Mouse (Mus musculus) midbrain, embryonic 11.5 days (tissue): ENCODE results near the gene Olfml2a. TPM values are rescaled to one million over a fixed set of nuclear protein-coding genes. Genes with fewer than 3 reads are reported as not detected.

Experiments used
- ATAC-seq: fragments of 200-750 bp; cut with Nextera tagmentation; 2 replicates; pipeline ENCODE4 v1.8.0; 2017; ENCODE audit warnings: moderate TSS enrichment, moderate library complexity; ENCODE audit not compliant: low FRiP score
- DNase-seq: peaks from one replicate; pipeline ENCODE4 v3.0.0; 2015; ENCODE audit warnings: low spot score; ENCODE audit errors: missing footprints
- H3K27ac ChIP-seq: fragments of 300-500 bp; sonication (generic); 2 replicates; pipeline ENCODE4 v1.5.1; 2014; ENCODE audit warnings: low read depth, low read length
- H3K27me3 ChIP-seq: fragments of 300-500 bp; sonication (generic); 2 replicates; pipeline ENCODE4 v1.6.1; 2014; ENCODE audit warnings: mild to moderate bottlenecking, low read length, moderate library complexity, mixed read lengths; ENCODE audit not compliant: control insufficient read depth, insufficient read depth
- H3K36me3 ChIP-seq: fragments of 300-500 bp; sonication (generic); 2 replicates; pipeline ENCODE4 v1.6.1; 2014; ENCODE audit warnings: mild to moderate bottlenecking, low read length, moderate library complexity, mixed read lengths; ENCODE audit not compliant: control insufficient read depth, insufficient read depth
- H3K4me1 ChIP-seq: fragments of 300-500 bp; sonication (generic); 2 replicates; pipeline ENCODE4 v1.6.1; 2014; ENCODE audit warnings: low read length; ENCODE audit not compliant: control insufficient read depth, insufficient read depth
- H3K4me2 ChIP-seq: fragments of 300-500 bp; sonication (generic); 2 replicates; pipeline ENCODE4 v1.6.1; 2014; ENCODE audit warnings: mild to moderate bottlenecking, moderate library complexity
- H3K4me3 ChIP-seq: fragments of 300-500 bp; sonication (generic); 2 replicates; pipeline ENCODE4 v1.5.1; 2014; ENCODE audit warnings: low read depth, low read length
- H3K9ac ChIP-seq: fragments of 300-500 bp; sonication (generic); 2 replicates; pipeline ENCODE4 v1.6.1; 2014; ENCODE audit warnings: low read length
- H3K9me3 ChIP-seq: fragments of 300-500 bp; sonication (generic); 2 replicates; pipeline ENCODE4 v1.6.1; 2016; ENCODE audit warnings: low read length; ENCODE audit not compliant: control insufficient read depth
- WGBS: fragments of 180-500 bp; shearing (Covaris S2); extraction: QIAGEN DNeasy Blood & Tissue Kit; methylation state at CpG from one replicate; pipeline ENCODE4 v1.1.7; 2014; 5-methylcytosine and 5-hydroxymethylcytosine counted together
- polyA plus RNA-seq: library from polyadenylated mRNA; unstranded; fragments of >200 nt; fragmentation: Nextera tagmentation; extraction: Ambion mirVana; gene quantifications from 2 replicates; pipeline ENCODE4 v1.2.1, GENCODE M21; 2014

Olfml2a gene
- polyA plus RNA-seq, 1 experiment from 2014 or later, result 2.2 TPM

- Histone ChIP-seq H3K36me3 (no peaks in the 10 kb centered on the region), H3K27ac (no peak overlapping the region), H3K4me2 (no peak overlapping the region), H3K4me1 (peaks cover 9% of the 10 kb centered on the region), H3K9me3 (no peaks in the 10 kb centered on the region), H3K4me3 (no peak overlapping the region), H3K27me3 (peaks cover 5% of the 10 kb centered on the region; the same call in 1 of the 2 replicates), H3K9ac (no peak overlapping the region)
- ATAC-seq, result no peak
- DNase-seq, result no peak
- WGBS, result 12% methylated on average over 3 of the region's 3 CpGs
Observed at GRCm38 (mm10) chr2:38923471-38923870, 8.3 kb upstream of the Olfml2a start.

- no peak overlapping the region; the same call in 1 of the 2 replicates for H3K4me2 ChIP-seq
- DNase-seq (peak; percentile 92), ATAC-seq (no peak)
- peaks cover 5% of the 10 kb centered on the region; the same call in 1 of the 2 replicates for H3K27me3 ChIP-seq
- peaks cover 9% of the 10 kb centered on the region for H3K4me1 ChIP-seq
- no peaks in the 10 kb centered on the region for H3K9me3 ChIP-seq
- H3K36me3 ChIP-seq, result no peaks in the 10 kb centered on the region
- WGBS, result 22% methylated on average over 2 of the region's 2 CpGs
- H3K9ac ChIP-seq, result no peak overlapping the region
- H3K4me3 ChIP-seq, result no peak overlapping the region
- H3K27ac ChIP-seq, result no peak overlapping the region
Observed at GRCm38 (mm10) chr2:38923911-38924310, 7.9 kb upstream of the Olfml2a start.

GRCm38 (mm10) chr2:38924571-38924970, 7.2 kb upstream of the Olfml2a start:
- whole genome bisulfite sequencing, result 2% methylated on average over 10 of the region's 10 CpGs
- H3K4me1 ChIP-seq, result peaks cover 9% of the 10 kb centered on the region

GRCm38 (mm10) chr2:38925171-38926080, 6.4 kb upstream of the Olfml2a start:
- H3K4me3 ChIP-seq, result peak overlapping the region; percentile 92
- ATAC-seq, result peak; percentile 73
- WGBS, result under 1% methylated on average over 51 of the region's 51 CpGs
- peak overlapping the region; percentile 74 for H3K9ac ChIP-seq
- peaks cover 9% of the 10 kb centered on the region for H3K4me1 ChIP-seq
- no peak overlapping the region; the same call in 1 of the 2 replicates for H3K27ac ChIP-seq
- peak; percentile 97 for DNase-seq
- H3K4me2 ChIP-seq, result peak overlapping the region; percentile 85
- H3K9me3 ChIP-seq, result no peaks in the 10 kb centered on the region
- H3K36me3 ChIP-seq, result no peaks in the 10 kb centered on the region
- peaks cover 5% of the 10 kb centered on the region; the same call in 1 of the 2 replicates for H3K27me3 ChIP-seq

More at GRCm38 (mm10) chr2:38924571-38924970, 7.2 kb upstream of the Olfml2a start:
- ATAC-seq, result no peak
- H3K36me3 ChIP-seq, result no peaks in the 10 kb centered on the region
- H3K9me3 ChIP-seq, result no peaks in the 10 kb centered on the region
- H3K9ac ChIP-seq, result peak overlapping the region; percentile 74
- H3K4me3 ChIP-seq, result peak overlapping the region; percentile 92
- peaks cover 5% of the 10 kb centered on the region; the same call in 1 of the 2 replicates for H3K27me3 ChIP-seq
- H3K27ac ChIP-seq, result no peak overlapping the region
- DNase-seq, result peak; percentile 93
- peak overlapping the region; percentile 85 for H3K4me2 ChIP-seq

DNA sequence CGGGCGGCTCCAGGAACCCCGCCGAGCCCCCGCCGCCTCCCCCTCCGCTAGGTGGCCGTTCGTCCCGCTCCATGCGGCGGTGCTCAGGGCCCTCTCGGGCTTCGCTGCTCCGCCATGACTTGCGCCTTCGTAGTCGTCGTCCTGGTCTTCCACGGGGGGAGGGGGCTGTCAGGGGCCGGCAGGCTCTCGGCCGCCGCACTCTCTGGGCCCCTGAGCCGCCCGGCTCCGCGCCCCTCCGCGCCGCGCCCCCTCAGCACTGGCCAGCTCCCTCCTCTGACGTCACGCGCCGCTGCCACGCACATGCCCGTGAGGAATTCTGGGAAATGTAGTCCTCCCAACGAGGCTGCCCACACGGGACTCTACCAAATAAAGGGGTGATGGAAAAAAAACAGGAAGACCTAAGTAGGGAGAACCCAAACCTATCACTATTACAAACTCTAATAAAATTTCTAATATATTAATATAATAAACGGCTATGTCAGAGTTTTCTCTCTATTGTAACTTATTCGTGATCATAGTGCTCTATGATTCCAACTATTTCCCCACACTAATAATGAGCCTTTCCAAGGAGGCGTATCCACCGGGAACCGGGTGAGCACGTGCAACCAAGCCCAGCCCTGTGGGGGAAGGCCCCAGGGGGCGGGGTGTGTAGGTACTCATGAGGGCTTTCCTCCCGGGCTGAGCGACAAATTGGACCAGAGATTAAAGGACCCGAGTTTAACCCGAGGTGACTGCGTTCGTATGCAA, 5.5 kb upstream of the Olfml2a start:
- H3K9ac ChIP-seq, result peak overlapping the region; percentile 74
- ATAC-seq (peak; percentile 94), DNase-seq (peak; percentile 99)
- peaks cover 5% of the 10 kb centered on the region; the same call in 1 of the 2 replicates for H3K27me3 ChIP-seq
- H3K4me3 ChIP-seq, result peak overlapping the region; percentile 92
- H3K9me3 ChIP-seq, result no peaks in the 10 kb centered on the region
- peak overlapping the region; percentile 48 for H3K27ac ChIP-seq
- H3K4me2 ChIP-seq, result peak overlapping the region; percentile 85
- no peaks in the 10 kb centered on the region for H3K36me3 ChIP-seq
- H3K4me1 ChIP-seq, result peaks cover 10% of the 10 kb centered on the region
- under 1% methylated on average over 47 of the region's 53 CpGs for WGBS

DNA sequence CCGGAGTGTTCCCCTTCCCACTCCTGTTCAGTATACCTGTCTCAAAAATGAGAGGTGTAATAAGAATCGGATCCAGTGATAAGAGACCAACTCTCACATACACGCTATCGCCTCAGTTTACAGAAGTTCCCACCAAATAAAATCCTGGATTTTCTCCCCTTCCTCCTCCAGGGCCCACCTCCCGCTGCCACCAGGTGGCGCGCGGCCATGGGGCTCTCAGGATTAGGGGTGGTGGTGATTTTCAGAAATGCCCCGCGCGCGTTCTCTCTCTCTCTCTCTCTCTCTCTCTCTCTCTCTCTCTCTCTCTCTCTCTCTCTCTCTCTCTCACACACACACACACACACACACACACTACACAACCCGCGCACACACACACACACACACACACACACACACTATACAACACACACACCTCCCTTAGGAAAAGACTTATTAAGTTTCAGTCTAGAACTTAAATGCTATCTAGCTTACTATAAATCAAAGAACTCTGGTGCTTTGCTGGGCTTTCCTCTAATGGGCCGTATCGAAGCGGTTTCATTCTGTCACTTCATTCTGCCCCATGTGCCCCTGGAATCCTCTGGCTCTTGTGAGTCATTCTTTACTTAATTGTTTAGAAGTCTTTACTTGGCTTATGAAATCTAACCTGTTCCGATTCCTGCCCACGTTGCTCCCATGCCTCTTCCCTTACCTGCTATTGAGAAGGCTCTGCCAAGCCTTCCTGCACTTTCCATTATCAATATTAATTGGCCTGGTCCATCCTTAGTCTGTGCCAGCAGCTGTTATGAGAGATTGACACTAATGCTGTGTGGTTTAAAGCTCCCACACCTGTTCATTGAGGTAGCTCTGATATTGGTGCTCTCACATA, 4.4 kb upstream of the Olfml2a start, which contains the start of gene Nr6a1:
TSS of gene Nr6a1 (minus strand) at position 574 of the 865 bp plus-strand sequence.
- Histone ChIP-seq H3K9ac (peak within 1 kb of the TSS; percentile 10; the same call in 1 of the 2 replicates), H3K27me3 (peaks cover 5% of the 10 kb centered on the region; the same call in 1 of the 2 replicates)

DNA sequence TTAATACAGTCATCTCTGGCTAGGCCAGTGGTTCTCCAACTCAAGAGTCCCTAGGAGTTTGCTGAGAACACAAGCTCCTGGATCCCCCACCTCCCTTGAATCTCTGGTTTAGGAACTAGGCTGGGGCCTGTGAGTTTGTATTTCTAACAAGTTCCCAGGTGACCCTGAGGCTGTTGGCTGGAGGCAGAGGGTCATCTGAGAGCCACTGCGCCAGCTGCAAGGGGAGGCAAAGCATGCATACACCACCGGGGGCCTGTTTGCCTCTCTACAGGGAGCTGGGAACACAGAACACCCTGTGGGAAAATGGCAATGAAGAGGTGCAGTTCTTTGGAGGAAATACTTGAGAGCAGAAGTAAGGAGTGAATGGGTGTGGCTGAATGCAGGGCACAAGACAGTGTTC, 1.5 kb upstream of the Olfml2a start:
- H3K4me1 ChIP-seq, result peaks cover 13% of the 10 kb centered on the region
- no peak overlapping the region for H3K27ac ChIP-seq
- H3K27me3 ChIP-seq, result no peaks in the 10 kb centered on the region
- no peaks in the 10 kb centered on the region for H3K9me3 ChIP-seq
- no peak overlapping the region for H3K9ac ChIP-seq
- ATAC-seq (no peak), DNase-seq (no peak)
- no peaks in the 10 kb centered on the region for H3K36me3 ChIP-seq
- H3K4me2 ChIP-seq, result no peak overlapping the region
- no peak overlapping the region for H3K4me3 ChIP-seq
- 56% methylated on average over 2 of the region's 2 CpGs for WGBS

More for the DNA sequence above, 4.4 kb upstream of the Olfml2a start, which contains the start of gene Nr6a1:
- Histone ChIP-seq H3K9me3 (no peaks in the 10 kb centered on the region), H3K4me3 (peak within 1 kb of the TSS; percentile 92), H3K4me2 (peak within 1 kb of the TSS; percentile 62), H3K4me1 (peaks cover 14% of the 10 kb centered on the region), H3K36me3 (no peaks in the 10 kb centered on the region), H3K27ac (no peak within 1 kb of the TSS)
- ATAC-seq (peak; percentile 45), DNase-seq (peak; percentile 99)
- WGBS, result 8% methylated on average over 19 of the region's 19 CpGs

GRCm38 (mm10) chr2:38933931-38934330, 2.2 kb downstream of the Olfml2a start:
- H3K36me3 ChIP-seq, result no peaks in the 10 kb centered on the region
- no peak overlapping the region for H3K4me2 ChIP-seq
- H3K9ac ChIP-seq, result no peak overlapping the region
- no peak overlapping the region for H3K4me3 ChIP-seq
- no peaks in the 10 kb centered on the region for H3K9me3 ChIP-seq
- no peak for ATAC-seq
- H3K27me3 ChIP-seq, result no peaks in the 10 kb centered on the region
- WGBS, result 19% methylated on average over 2 of the region's 2 CpGs
- H3K4me1 ChIP-seq, result peaks cover 12% of the 10 kb centered on the region
- no peak overlapping the region; the same call in 1 of the 2 replicates for H3K27ac ChIP-seq
- peak; percentile 80 for DNase-seq
